Mouse (Mus musculus): ENCODE measurements around the gene Fbxl13.

GRCm38 (mm10) chr5:21491469-21491868, 154.0 kb downstream of the Fbxl13 start:
- TF ChIP-seq POLR2A (IDR thresholded peaks at IDR 0.05; ENCODE audit: borderline replicate concordance, extremely low read depth, low read depth, low read length) (no peak), CTCF (IDR thresholded peaks at IDR 0.05; ENCODE audit: insufficient read depth, low read length) (no peak)
